Mouse (Mus musculus): ENCODE measurements around the gene Ttc39a. TPM values are rescaled to one million over a fixed set of nuclear protein-coding genes. Genes with fewer than 3 reads are reported as not detected.
A peak's percentile ranks its signal among the peaks of the same experiment; 100 is the strongest.

Gene Ttc39a
- polyA plus RNA-seq, 1 experiment from 2014 or later = 2.0 TPM

- no peak overlapping the region for H3K4me2 ChIP-seq
- WGBS = 72% methylated on average over 2 of the region's 2 CpGs
- H3K36me3 ChIP-seq (replicated peaks) = no peaks in the 10 kb centered on the region
- H3K4me3 ChIP-seq = no peak overlapping the region
- no peaks in the 10 kb centered on the region for H3K4me1 ChIP-seq
- H3K27ac ChIP-seq = no peak overlapping the region
- H3K9me3 ChIP-seq = no peaks in the 10 kb centered on the region
- no peak overlapping the region for H3K9ac ChIP-seq
- H3K27me3 ChIP-seq (replicated peaks) = no peaks in the 10 kb centered on the region
- ATAC-seq (replicated peaks) = no peak
These were observed 17.0 kb downstream of the Ttc39a start for GRCm38 (mm10) chr4:109423438-109423837.

- ATAC-seq (replicated peaks) = no peak
- Histone ChIP-seq H3K9ac (no peak overlapping the region), H3K36me3 (replicated peaks) (no peaks in the 10 kb centered on the region), H3K9me3 (no peaks in the 10 kb centered on the region), H3K27ac (no peak overlapping the region), H3K4me2 (no peak overlapping the region), H3K27me3 (replicated peaks) (no peaks in the 10 kb centered on the region), H3K4me3 (no peak overlapping the region), H3K4me1 (peaks cover 2% of the 10 kb centered on the region; the same call in 1 of the 2 replicates)
- 66% methylated on average over 1 of the region's 1 CpGs for WGBS
These were observed 20.6 kb downstream of the Ttc39a start for GRCm38 (mm10) chr4:109427058-109427457.

- no peak for ATAC-seq (replicated peaks)
- no peaks in the 10 kb centered on the region for H3K9me3 ChIP-seq
- H3K4me1 ChIP-seq = peaks cover 8% of the 10 kb centered on the region; the same call in 1 of the 2 replicates
- no peak overlapping the region for H3K9ac ChIP-seq
- WGBS = 90% methylated on average over 7 of the region's 7 CpGs
- H3K4me2 ChIP-seq = no peak overlapping the region
- no peak overlapping the region for H3K4me3 ChIP-seq
- H3K27me3 ChIP-seq (replicated peaks) = no peaks in the 10 kb centered on the region
- no peak overlapping the region for H3K27ac ChIP-seq
- no peaks in the 10 kb centered on the region for H3K36me3 ChIP-seq (replicated peaks)
These were observed 23.8 kb downstream of the Ttc39a start for GRCm38 (mm10) chr4:109430250-109430649.

GRCm38 (mm10) chr4:109430854-109431253, 24.4 kb downstream of the Ttc39a start:
- Histone ChIP-seq H3K27me3 (replicated peaks) (no peaks in the 10 kb centered on the region), H3K4me1 (peaks cover 8% of the 10 kb centered on the region; the same call in 1 of the 2 replicates), H3K36me3 (replicated peaks) (no peaks in the 10 kb centered on the region), H3K27ac (no peak overlapping the region), H3K4me3 (no peak overlapping the region), H3K9ac (no peak overlapping the region), H3K9me3 (no peaks in the 10 kb centered on the region), H3K4me2 (no peak overlapping the region)
- WGBS = 57% methylated on average over 13 of the region's 13 CpGs
- ATAC-seq (replicated peaks) = no peak

- WGBS = 74% methylated on average over 16 of the region's 16 CpGs
These were observed 26.4 kb downstream of the Ttc39a start for GRCm38 (mm10) chr4:109432668-109433375.

GRCm38 (mm10) chr4:109433641-109434040, 27.2 kb downstream of the Ttc39a start:
- 82% methylated on average over 6 of the region's 6 CpGs for WGBS
- H3K4me2 ChIP-seq = no peak overlapping the region
- H3K9me3 ChIP-seq = no peaks in the 10 kb centered on the region
- H3K4me3 ChIP-seq = no peak overlapping the region
- no peak for ATAC-seq (replicated peaks)
- no peak overlapping the region for H3K27ac ChIP-seq
- H3K36me3 ChIP-seq (replicated peaks) = no peaks in the 10 kb centered on the region
- no peaks in the 10 kb centered on the region for H3K27me3 ChIP-seq (replicated peaks)
- peaks cover 8% of the 10 kb centered on the region; the same call in 1 of the 2 replicates for H3K4me1 ChIP-seq
- no peak overlapping the region for H3K9ac ChIP-seq

More at GRCm38 (mm10) chr4:109432668-109433375, 26.4 kb downstream of the Ttc39a start:
- Histone ChIP-seq H3K4me2 (no peak overlapping the region), H3K4me3 (no peak overlapping the region), H3K36me3 (replicated peaks) (no peaks in the 10 kb centered on the region), H3K9ac (no peak overlapping the region), H3K4me1 (peaks cover 8% of the 10 kb centered on the region; the same call in 1 of the 2 replicates), H3K9me3 (no peaks in the 10 kb centered on the region), H3K27me3 (replicated peaks) (no peaks in the 10 kb centered on the region), H3K27ac (no peak overlapping the region)
- peak; percentile 48 for ATAC-seq (replicated peaks)

GRCm38 (mm10) chr4:109434256-109434655, 27.8 kb downstream of the Ttc39a start:
- H3K4me2 ChIP-seq = no peak overlapping the region
- H3K9ac ChIP-seq = no peak overlapping the region
- peaks cover 8% of the 10 kb centered on the region; the same call in 1 of the 2 replicates for H3K4me1 ChIP-seq
- ATAC-seq (replicated peaks) = no peak
- H3K36me3 ChIP-seq (replicated peaks) = no peaks in the 10 kb centered on the region
- no peaks in the 10 kb centered on the region for H3K27me3 ChIP-seq (replicated peaks)
- H3K4me3 ChIP-seq = no peak overlapping the region
- no peak overlapping the region for H3K27ac ChIP-seq
- 90% methylated on average over 1 of the region's 1 CpGs for WGBS
- no peaks in the 10 kb centered on the region for H3K9me3 ChIP-seq

- 56% methylated on average over 9 of the region's 9 CpGs for WGBS
- Histone ChIP-seq H3K9ac (no peak overlapping the region), H3K27me3 (replicated peaks) (no peaks in the 10 kb centered on the region), H3K36me3 (replicated peaks) (no peaks in the 10 kb centered on the region), H3K4me2 (no peak overlapping the region), H3K27ac (no peak overlapping the region), H3K9me3 (no peaks in the 10 kb centered on the region), H3K4me3 (no peak overlapping the region), H3K4me1 (no peaks in the 10 kb centered on the region)
- peak; percentile 57 for ATAC-seq (replicated peaks)
These were observed 31.8 kb downstream of the Ttc39a start for GRCm38 (mm10) chr4:109437913-109438878.

GRCm38 (mm10) chr4:109439101-109439500, 32.7 kb downstream of the Ttc39a start:
- no peak for ATAC-seq (replicated peaks)
- Histone ChIP-seq H3K27me3 (replicated peaks) (no peaks in the 10 kb centered on the region), H3K27ac (no peak overlapping the region), H3K9ac (no peak overlapping the region), H3K36me3 (replicated peaks) (no peaks in the 10 kb centered on the region), H3K4me1 (no peaks in the 10 kb centered on the region), H3K4me2 (no peak overlapping the region), H3K9me3 (no peaks in the 10 kb centered on the region), H3K4me3 (no peak overlapping the region)
- 74% methylated on average over 8 of the region's 8 CpGs for WGBS

GRCm38 (mm10) chr4:109439825-109440248, 33.4 kb downstream of the Ttc39a start:
- Histone ChIP-seq H3K4me1 (no peaks in the 10 kb centered on the region), H3K4me3 (no peak overlapping the region), H3K9me3 (no peaks in the 10 kb centered on the region), H3K36me3 (replicated peaks) (no peaks in the 10 kb centered on the region), H3K27me3 (replicated peaks) (no peaks in the 10 kb centered on the region), H3K4me2 (no peak overlapping the region), H3K9ac (no peak overlapping the region), H3K27ac (no peak overlapping the region)
- 86% methylated on average over 3 of the region's 3 CpGs for WGBS
- ATAC-seq (replicated peaks) = no peak

GRCm38 (mm10) chr4:109440381-109440780, 34.0 kb downstream of the Ttc39a start:
- H3K9me3 ChIP-seq = no peaks in the 10 kb centered on the region
- no peaks in the 10 kb centered on the region for H3K27me3 ChIP-seq (replicated peaks)
- H3K4me3 ChIP-seq = no peak overlapping the region
- no peak overlapping the region for H3K4me2 ChIP-seq
- H3K4me1 ChIP-seq = 0 out of 2 replicates have a peak, but pooled peaks cover 5% of the 10 kb centered on the region
- H3K36me3 ChIP-seq (replicated peaks) = no peaks in the 10 kb centered on the region
- H3K9ac ChIP-seq = no peak overlapping the region
- no peak for ATAC-seq (replicated peaks)
- 94% methylated on average over 5 of the region's 5 CpGs for WGBS
- no peak overlapping the region for H3K27ac ChIP-seq

GRCm38 (mm10) chr4:109441000-109441399, 34.6 kb downstream of the Ttc39a start:
- Histone ChIP-seq H3K4me1 (0 out of 2 replicates have a peak, but pooled peaks cover 7% of the 10 kb centered on the region), H3K27ac (no peak overlapping the region), H3K9ac (no peak overlapping the region), H3K4me3 (no peak overlapping the region), H3K27me3 (replicated peaks) (no peaks in the 10 kb centered on the region), H3K4me2 (no peak overlapping the region), H3K9me3 (no peaks in the 10 kb centered on the region), H3K36me3 (replicated peaks) (no peaks in the 10 kb centered on the region)
- ATAC-seq (replicated peaks) = no peak
- WGBS = 85% methylated on average over 3 of the region's 3 CpGs
